Mouse (Mus musculus) CH12.LX (cell line): ENCODE measurements at regions not wholly inside any gene's neighbourhood (a gene's known extent, or its start where the extent isn't known, plus 50 kb on each side); places are given as distances from the start of the nearest gene placed in this dataset.

Experiments
- DNase-seq: peaks from one replicate; pipeline ENCODE4 v3.0.0-alpha.2; 2013; ENCODE audit errors: extremely low read depth
- H3K27ac ChIP-seq: 2 replicates; pipeline ENCODE4 v1.5.1; 2012; ENCODE audit warnings: low read depth, mild to moderate bottlenecking, control low read depth, moderate library complexity; ENCODE audit not compliant: insufficient read depth
- H3K27me3 ChIP-seq: replicated peaks from 2 replicates; pipeline ENCODE3; 2012; ENCODE audit warnings: inconsistent platforms
- H3K36me3 ChIP-seq, 2 experiments: replicated peaks in 1 of 2; 2 replicates each; pipeline versions ENCODE3 to v1.6.1; 2012; ENCODE audit warnings: inconsistent platforms in 1 of 2, low read length in 1 of 2, mild to moderate bottlenecking in 1 of 2, mixed read lengths in 1 of 2, moderate library complexity in 1 of 2; ENCODE audit not compliant: control insufficient read depth in 1 of 2, insufficient read depth in 1 of 2
- H3K4me1 ChIP-seq, 2 experiments: 2 replicates each; pipeline ENCODE4 v1.6.1; 2012; ENCODE audit warnings: inconsistent platforms in 1 of 2, moderate library complexity in 1 of 2; ENCODE audit not compliant: insufficient read depth in 2 of 2, control insufficient read depth in 1 of 2
- H3K4me2 ChIP-seq: 2 replicates; pipeline ENCODE4 v1.6.1; 2012; ENCODE audit warnings: low read depth, mild to moderate bottlenecking, control low read depth; ENCODE audit not compliant: poor library complexity, insufficient read depth, severe bottlenecking
- H3K4me3 ChIP-seq, 3 experiments: fragments of 150-350 bp in 1 of 3; sonication (generic) in 1 of 3; replicated peaks in 1 of 3; 2 replicates each; pipeline versions ENCODE3 to v1.5.1; 2011 to 2012; ENCODE audit warnings: low read depth in 2 of 3, low read length in 2 of 3, mild to moderate bottlenecking in 2 of 3, moderate library complexity in 2 of 3, control low read depth in 1 of 3, improper control_type of control experiment in 1 of 3, inconsistent platforms in 1 of 3, mixed read lengths in 1 of 3; ENCODE audit not compliant: poor library complexity in 1 of 3
- H3K79me2 ChIP-seq: replicated peaks from 2 replicates; pipeline ENCODE4 v1.6.1; 2012; ENCODE audit warnings: mild to moderate bottlenecking, moderate library complexity; ENCODE audit not compliant: control insufficient read depth, poor library complexity, insufficient read depth, severe bottlenecking; ENCODE audit errors: extremely low read depth
- H3K9ac ChIP-seq: 2 replicates; pipeline ENCODE4 v1.6.1; 2012; ENCODE audit warnings: low read depth, mild to moderate bottlenecking, control low read depth, moderate library complexity; ENCODE audit not compliant: insufficient read depth
- H3K9me3 ChIP-seq: replicated peaks from 2 replicates; pipeline ENCODE3; 2012; ENCODE audit warnings: low read length, inconsistent platforms, mixed read lengths
- CHD1 ChIP-seq: IDR thresholded peaks from 2 replicates; pipeline ENCODE4 v1.6.1; 2012; ENCODE audit warnings: low read depth, low read length, improper control_type of control experiment, inconsistent platforms
- CHD2 ChIP-seq: IDR thresholded peaks from 2 replicates; pipeline ENCODE4 v1.6.1; 2011; ENCODE audit warnings: low read length, improper control_type of control experiment
- GABPA ChIP-seq: IDR thresholded peaks from 2 replicates; pipeline ENCODE4 v1.6.1; 2012; ENCODE audit warnings: low read depth, low read length, improper control_type of control experiment, inconsistent platforms; ENCODE audit not compliant: insufficient replicate concordance
- IRF4 ChIP-seq: IDR thresholded peaks from 2 replicates; pipeline ENCODE4 v1.6.1; 2014; ENCODE audit warnings: low read depth, mild to moderate bottlenecking, inconsistent platforms, low read length, improper control_type of control experiment
- JUND ChIP-seq: conservative IDR thresholded peaks from 2 replicates; pipeline ENCODE4 v1.6.1; 2011; ENCODE audit warnings: low read depth, low read length, improper control_type of control experiment
- MAFK ChIP-seq: IDR thresholded peaks from 2 replicates; pipeline ENCODE4 v1.6.1; 2011; ENCODE audit warnings: low read length, improper control_type of control experiment; ENCODE audit not compliant: insufficient replicate concordance
- MAX ChIP-seq: IDR thresholded peaks from 2 replicates; pipeline ENCODE4 v1.6.1; 2011; ENCODE audit warnings: low read length, improper control_type of control experiment
- MEF2A ChIP-seq: IDR thresholded peaks from 2 replicates; pipeline ENCODE4 v1.6.1; 2014; ENCODE audit warnings: low read depth, mild to moderate bottlenecking, inconsistent platforms, low read length, improper control_type of control experiment, borderline replicate concordance
- MXI1 ChIP-seq: IDR thresholded peaks from 2 replicates; pipeline ENCODE4 v1.6.1; 2011; ENCODE audit warnings: mild to moderate bottlenecking, low read depth, low read length, improper control_type of control experiment
- PAX5 ChIP-seq: IDR thresholded peaks from 2 replicates; pipeline ENCODE4 v1.6.1; 2012; ENCODE audit warnings: low read length, inconsistent platforms, mixed read lengths
- POLR2A ChIP-seq: IDR thresholded peaks from 2 replicates; pipeline ENCODE4 v1.6.1; 2011; ENCODE audit warnings: low read depth, mild to moderate bottlenecking, improper control_type of control experiment, low read length
- POLR2AphosphoS2 ChIP-seq: IDR thresholded peaks from 2 replicates; pipeline ENCODE4 v1.6.1; 2011; ENCODE audit warnings: low read depth, low read length, improper control_type of control experiment
- RAD21 ChIP-seq: IDR thresholded peaks from 2 replicates; pipeline ENCODE4 v1.6.1; 2011; ENCODE audit warnings: low read depth, mild to moderate bottlenecking, low read length, improper control_type of control experiment, moderate library complexity
- RCOR1 ChIP-seq: conservative IDR thresholded peaks from 2 replicates; pipeline ENCODE4 v1.6.1; 2012; ENCODE audit warnings: low read depth, mild to moderate bottlenecking, inconsistent platforms, low read length, improper control_type of control experiment
- TCF12 ChIP-seq: IDR thresholded peaks from 2 replicates; pipeline ENCODE4 v1.6.1; 2014; ENCODE audit warnings: low read depth, mild to moderate bottlenecking, inconsistent platforms, low read length, improper control_type of control experiment
- UBTF ChIP-seq: IDR thresholded peaks from 2 replicates; pipeline ENCODE4 v1.6.1; 2012; ENCODE audit warnings: low read depth, mild to moderate bottlenecking, inconsistent platforms, low read length, improper control_type of control experiment, moderate library complexity
- ZC3H11A ChIP-seq: IDR thresholded peaks from 2 replicates; pipeline ENCODE4 v1.6.1; 2012; ENCODE audit warnings: low read depth, mild to moderate bottlenecking, inconsistent platforms, low read length, improper control_type of control experiment
- ZKSCAN1 ChIP-seq: IDR thresholded peaks from 2 replicates; pipeline ENCODE4 v1.6.1; 2012; ENCODE audit warnings: low read depth, inconsistent platforms, low read length, improper control_type of control experiment, borderline replicate concordance
- dilution Hi-C: fragments of 300-500 bp; cut with MboI; formaldehyde crosslinking; loops from 2 replicates; pipeline ENCODE4 v1.14.3; 2020; ENCODE audit warnings: low sequenced_read_pairs; ENCODE audit not compliant: extremely low pct_unique_long_range_greater_than_20kb, extremely low pct_ligation_motif_present
- in situ Hi-C: fragments of 300-500 bp; cut with MboI; formaldehyde crosslinking; loops from 3 replicates; pipeline ENCODE4 v1.14.3; 2019; ENCODE audit warnings: low sequenced_read_pairs, low pct_ligation_motif_present, low pct_unique_long_range_greater_than_20kb, mixed read lengths

DNA sequence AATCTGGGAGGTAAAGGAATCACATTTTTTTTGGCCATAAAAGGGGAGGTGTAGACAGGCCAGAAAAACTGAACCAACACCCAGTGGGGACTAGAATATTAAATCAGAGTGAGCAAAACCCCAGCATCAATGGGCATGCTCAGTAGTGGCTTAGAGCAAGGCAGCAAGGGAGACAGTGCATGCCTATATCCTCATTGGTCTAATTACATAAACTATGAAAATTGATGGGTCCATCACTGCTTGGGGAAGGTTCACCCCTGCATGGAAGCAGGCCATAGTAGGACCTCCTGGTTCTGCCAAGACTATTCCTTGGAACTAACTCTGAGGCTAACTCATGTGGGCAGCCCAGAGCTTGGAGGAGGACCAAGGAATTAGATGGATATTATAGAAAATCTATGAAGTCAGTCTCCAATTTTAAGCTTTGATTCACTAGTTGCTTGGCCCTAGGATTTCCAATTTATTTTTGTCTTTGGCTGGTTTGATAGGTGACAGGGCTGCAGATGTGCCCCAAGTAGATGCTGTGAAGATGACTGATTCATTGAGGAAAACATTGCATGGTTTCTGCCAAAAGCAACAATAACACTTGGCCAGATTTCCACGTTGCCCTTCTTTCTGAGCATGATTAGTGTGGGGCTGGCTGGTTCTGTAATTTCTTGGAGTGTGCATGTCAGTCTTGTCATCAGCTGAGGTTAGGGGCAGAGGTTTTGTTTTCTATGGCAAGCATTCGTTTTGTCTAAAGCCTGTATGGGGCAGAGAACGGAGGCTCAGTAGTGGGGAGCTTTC, 70.0 kb upstream of the Tmem72 start:
- Histone ChIP-seq H3K79me2 (no peaks in the 10 kb centered on the region), H3K9ac (no peak overlapping the region), H3K4me1 (no peaks in the 10 kb centered on the region), H3K27ac (no peak overlapping the region), H3K9me3 (no peaks in the 10 kb centered on the region), H3K4me3 (no peak overlapping the region), H3K27me3 (peaks cover 9% of the 10 kb centered on the region), H3K4me2 (no peak overlapping the region), H3K36me3 (no peaks in the 10 kb centered on the region)
- dilution Hi-C loops = no loop called here
- in situ Hi-C loops = no loop called here
- DNase-seq = no peak
- TF ChIP-seq POLR2A (no peak), GABPA (no peak), POLR2AphosphoS2 (no peak), CHD2 (no peak), ZC3H11A (no peak), TCF12 (no peak), RCOR1 (no peak), UBTF (no peak), RAD21 (no peak), PAX5 (no peak), CHD1 (no peak), MEF2A (no peak), IRF4 (no peak), ZKSCAN1 (no peak)

DNA sequence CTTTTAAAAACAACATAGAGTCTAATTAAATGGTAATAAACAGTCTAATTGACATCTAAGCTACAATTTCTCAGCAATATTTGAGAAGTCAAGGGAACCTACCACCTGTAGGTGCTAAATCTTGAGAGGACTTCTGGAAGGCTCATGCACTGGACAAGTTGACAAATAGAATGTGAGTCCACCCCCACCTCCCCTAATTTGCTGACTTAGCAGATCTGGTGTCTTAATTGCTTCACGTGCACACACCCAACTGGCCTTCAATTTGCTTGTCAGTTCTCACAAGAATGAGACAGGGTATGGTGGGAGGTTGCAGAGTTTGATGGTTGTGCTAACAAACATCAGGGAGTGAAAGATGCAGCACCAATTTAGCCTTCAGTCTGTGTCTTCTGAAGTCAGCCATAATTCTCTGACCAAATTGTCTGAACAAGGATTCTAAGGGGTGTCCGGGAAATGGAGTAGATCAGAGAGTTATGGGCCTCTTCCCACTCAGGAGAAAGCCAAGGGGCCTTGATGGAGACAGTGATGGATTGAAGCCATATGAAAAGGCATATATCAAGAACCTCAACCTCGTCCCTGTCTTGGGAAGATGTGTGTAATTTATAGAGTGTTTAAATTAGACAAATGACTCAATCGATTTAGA, 76.7 kb upstream of the Tmem72 start:
- no peak overlapping the region for H3K9ac ChIP-seq
- in situ Hi-C loops = no loop called here
- H3K79me2 ChIP-seq = no peaks in the 10 kb centered on the region
- peaks cover 2% of the 10 kb centered on the region for H3K27me3 ChIP-seq
- dilution Hi-C loops = no loop called here
- no peaks in the 10 kb centered on the region for H3K9me3 ChIP-seq
- no peak overlapping the region for H3K27ac ChIP-seq
- TF ChIP-seq MXI1 = no peak
- peak; percentile 89 for TF ChIP-seq MAFK
- no peak for TF ChIP-seq MAX
- TF ChIP-seq JUND = no peak
- H3K36me3 ChIP-seq = no peaks in the 10 kb centered on the region
- no peak overlapping the region for H3K4me3 ChIP-seq
- no peak for DNase-seq
- no peak overlapping the region for H3K4me2 ChIP-seq
- H3K4me1 ChIP-seq = no peaks in the 10 kb centered on the region
